Mouse (Mus musculus): Measurements from ENCODE around the gene Gm47189.

Gene Gm47189

DNA sequence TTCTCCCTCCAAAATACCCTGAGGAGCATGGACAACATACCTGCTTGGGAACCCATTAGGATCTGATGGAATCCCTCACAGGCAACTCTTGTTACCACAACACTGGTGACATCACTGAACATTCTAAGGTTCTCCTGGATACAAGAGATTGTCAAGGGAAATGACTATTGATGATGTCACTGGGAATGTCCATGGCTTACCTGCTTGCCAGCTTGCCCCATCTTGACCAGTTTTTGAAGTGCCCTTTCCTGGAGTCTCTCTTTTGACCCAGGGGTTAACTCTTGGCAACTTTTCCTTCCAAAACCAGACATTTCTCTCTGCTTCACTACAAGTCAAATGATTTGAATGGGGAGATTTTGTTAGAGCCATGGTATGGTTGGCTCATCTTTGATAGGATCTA, at the start of gene Gm47189:
Gene Gm47189, minus strand, starts transcription at position 101 of the 400 bp plus-strand sequence.

DNA sequence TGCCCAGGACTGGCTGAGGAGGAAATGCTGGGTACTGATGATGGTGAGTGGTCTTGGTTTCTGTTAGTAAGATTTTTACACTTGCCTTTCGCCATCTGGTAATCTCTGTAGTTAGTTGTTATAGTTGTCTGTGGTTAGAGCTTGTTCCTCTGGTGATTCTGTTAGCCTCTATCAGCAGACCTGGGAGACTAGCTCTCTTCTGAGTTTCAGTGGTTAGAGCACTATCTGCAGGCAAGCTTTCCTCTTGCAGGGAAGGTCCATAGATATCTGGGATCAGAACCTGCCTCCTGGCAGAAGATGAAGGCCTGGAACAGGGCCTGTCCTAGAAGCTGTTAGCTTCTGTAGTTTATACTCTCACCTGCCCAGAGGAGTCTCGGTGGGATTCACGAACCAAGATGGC, 16.3 kb downstream of the Gm47189 start:
- 94% methylated on average over 2 of the region's 3 CpGs for WGBS

DNA sequence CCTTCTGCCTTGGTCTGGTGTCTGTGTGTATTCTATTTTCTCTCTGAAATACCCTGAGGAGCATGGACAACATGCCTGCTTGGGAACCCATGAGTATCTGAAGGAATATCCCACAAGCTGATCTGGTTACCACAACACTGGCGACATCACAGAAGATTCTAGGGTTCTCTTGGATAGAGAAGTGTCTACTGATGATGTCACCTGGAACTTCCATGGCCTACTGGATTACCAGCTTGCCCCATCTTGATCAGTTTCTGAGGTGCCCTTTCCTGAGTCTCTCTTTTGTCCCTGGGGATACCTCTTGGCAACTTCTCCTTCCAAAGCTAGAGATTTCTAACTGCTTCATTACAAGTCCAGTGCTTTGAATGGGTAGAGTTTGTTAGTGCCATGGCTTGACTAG, 21.7 kb downstream of the Gm47189 start, which contains the start of gene Gm7929:
Gene Gm7929, minus strand, starts transcription at position 101 of the 400 bp plus-strand sequence.
- WGBS = 69% methylated on average over 1 of the region's 1 CpGs

DNA sequence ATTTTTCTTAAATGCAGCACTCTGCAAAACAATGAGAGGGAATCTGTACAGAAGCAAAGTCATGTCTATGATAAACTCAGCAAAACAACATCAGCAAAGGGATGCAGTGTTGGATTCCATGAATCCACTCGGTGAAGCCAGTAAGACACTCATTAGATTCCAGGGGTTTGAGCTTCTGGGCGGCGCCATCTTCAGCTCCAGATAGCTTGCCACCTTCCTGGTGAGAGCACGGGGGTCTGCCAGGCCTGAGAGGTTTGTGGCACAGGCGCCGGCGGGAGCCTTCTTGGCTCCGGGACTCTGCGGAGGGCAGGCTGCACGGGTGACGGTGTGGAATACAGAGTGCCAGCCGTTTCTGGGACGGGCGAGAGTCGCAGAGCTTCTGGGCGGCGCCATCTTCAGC, 48.8 kb downstream of the Gm47189 start:
- 80% methylated on average over 17 of the region's 17 CpGs for WGBS

DNA sequence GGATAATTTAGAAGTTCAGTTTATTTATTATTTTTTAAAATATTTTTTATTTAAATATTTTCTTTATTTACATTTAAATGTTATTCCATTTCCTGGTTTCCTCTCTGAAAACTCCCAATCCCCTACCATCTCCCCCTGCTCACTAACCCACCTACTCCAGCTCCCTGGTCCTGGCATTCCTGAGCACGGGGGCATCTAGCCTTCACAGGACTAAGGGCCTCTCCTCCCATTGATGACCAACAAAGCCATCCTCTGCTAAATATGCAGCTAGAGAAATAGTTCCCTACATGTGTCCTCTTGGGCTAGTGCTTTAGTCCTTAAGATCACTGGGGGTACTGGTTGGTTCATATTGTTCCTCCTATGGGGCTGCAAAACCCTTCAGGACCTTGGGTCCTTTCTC, 55.1 kb downstream of the Gm47189 start:
- 86% methylated on average over 1 of the region's 1 CpGs for WGBS
